Mouse (Mus musculus) heart, embryonic 12.5 days (tissue): ENCODE data around the gene Fam172a. TPM values are rescaled to one million over a fixed set of nuclear protein-coding genes. Genes with fewer than 3 reads are reported as not detected.
A peak's percentile ranks its signal among the peaks of the same experiment; 100 is the strongest.

Experiments
- ATAC-seq: fragments of 200-750 bp; cut with Nextera tagmentation; 2 replicates; pipeline ENCODE4 v1.8.0; 2017; ENCODE audit warnings: moderate TSS enrichment, moderate library complexity; ENCODE audit not compliant: insufficient number of reproducible peaks, low FRiP score
- H3K27ac ChIP-seq: fragments of 300-500 bp; sonication (generic); 2 replicates; pipeline ENCODE4 v1.5.1; 2016; ENCODE audit warnings: mild to moderate bottlenecking, moderate library complexity; ENCODE audit not compliant: poor library complexity, severe bottlenecking
- H3K27me3 ChIP-seq: fragments of 300-500 bp; sonication (generic); replicated peaks from 2 replicates; pipeline ENCODE4 v1.6.1; 2016; ENCODE audit warnings: mild to moderate bottlenecking, moderate library complexity
- H3K36me3 ChIP-seq: fragments of 300-500 bp; sonication (generic); 2 replicates; pipeline ENCODE4 v1.6.1; 2016; ENCODE audit warnings: mild to moderate bottlenecking, moderate library complexity
- H3K4me1 ChIP-seq: fragments of 300-500 bp; sonication (generic); replicated peaks from 2 replicates; pipeline ENCODE4 v1.6.1; 2016; ENCODE audit warnings: mild to moderate bottlenecking
- H3K4me2 ChIP-seq: fragments of 300-500 bp; sonication (generic); 2 replicates; pipeline ENCODE4 v1.6.1; 2016; ENCODE audit warnings: mild to moderate bottlenecking, moderate library complexity
- H3K4me3 ChIP-seq: fragments of 300-500 bp; sonication (generic); 2 replicates; pipeline ENCODE4 v1.5.1; 2016; ENCODE audit warnings: mild to moderate bottlenecking
- H3K9ac ChIP-seq: fragments of 300-500 bp; sonication (generic); 2 replicates; pipeline ENCODE4 v1.6.1; 2016; ENCODE audit warnings: mild to moderate bottlenecking, moderate library complexity
- H3K9me3 ChIP-seq: fragments of 300-500 bp; sonication (generic); replicated peaks from 2 replicates; pipeline ENCODE4 v1.6.1; 2016; ENCODE audit warnings: mild to moderate bottlenecking, moderate library complexity
- WGBS: fragments of 180-500 bp; shearing (Covaris S2); methylation state at CpG from one replicate; pipeline ENCODE4 v1.1.7; 2016; 5-methylcytosine and 5-hydroxymethylcytosine counted together
- polyA plus RNA-seq: library from polyadenylated mRNA; unstranded; fragments of >200 nt; fragmentation: Nextera tagmentation; extraction: Ambion mirVana; gene quantifications from 2 replicates; pipeline ENCODE4 v1.2.1, GENCODE M21; 2016

Fam172a gene
- polyA plus RNA-seq, 1 experiment from 2014 or later = 22.5 TPM

DNA sequence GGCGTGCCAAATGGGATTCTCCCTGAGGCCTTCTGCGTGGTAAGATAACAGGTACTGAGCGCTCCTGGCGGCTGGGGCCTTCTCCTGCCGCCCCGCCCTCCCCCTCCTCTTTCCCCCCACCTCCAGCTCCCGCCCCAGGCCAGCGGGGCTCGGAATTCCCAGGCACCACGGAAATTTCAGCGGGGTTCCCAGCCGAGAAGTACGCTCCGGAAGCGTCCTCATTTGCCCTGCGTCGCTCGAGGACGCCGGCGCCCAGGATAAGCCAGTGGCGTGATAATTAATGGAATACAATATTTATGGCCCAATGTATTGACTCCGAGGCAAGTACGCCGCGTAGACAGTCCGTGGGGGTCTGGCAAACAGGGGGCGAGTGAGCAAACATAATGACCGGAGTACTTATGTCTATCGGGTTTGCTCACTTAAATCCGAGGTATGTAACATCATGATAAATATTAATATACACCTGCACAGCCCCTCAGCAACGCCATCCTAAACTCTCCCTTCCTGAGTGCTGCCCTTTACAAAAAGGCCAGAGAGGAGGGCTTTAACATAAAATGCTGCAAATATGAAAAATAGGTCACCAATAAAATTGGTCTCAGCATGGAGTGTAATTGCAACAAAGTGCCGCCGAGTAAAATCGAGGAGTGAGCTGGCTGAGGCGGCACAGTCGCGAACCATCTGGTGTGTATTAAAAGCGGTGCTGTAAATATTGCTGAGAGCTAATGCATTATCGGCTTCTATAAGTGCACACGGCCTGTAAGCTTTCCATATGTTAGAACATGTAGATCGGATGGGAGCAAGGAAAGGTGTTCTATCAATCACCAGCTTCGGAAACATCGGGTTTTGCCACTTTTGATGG lies 479.5 kb downstream of the Fam172a start:
- H3K4me3 ChIP-seq = peak overlapping the region; percentile 26
- no peaks in the 10 kb centered on the region for H3K9me3 ChIP-seq
- H3K9ac ChIP-seq = no peak overlapping the region
- H3K27ac ChIP-seq = no peak overlapping the region
- peak overlapping the region; percentile 49 for H3K4me2 ChIP-seq
- under 1% methylated on average over 44 of the region's 44 CpGs for WGBS
- ATAC-seq = no peak
- H3K27me3 ChIP-seq = peaks cover 84% of the 10 kb centered on the region
- peaks cover 12% of the 10 kb centered on the region for H3K4me1 ChIP-seq
- no peaks in the 10 kb centered on the region for H3K36me3 ChIP-seq

DNA sequence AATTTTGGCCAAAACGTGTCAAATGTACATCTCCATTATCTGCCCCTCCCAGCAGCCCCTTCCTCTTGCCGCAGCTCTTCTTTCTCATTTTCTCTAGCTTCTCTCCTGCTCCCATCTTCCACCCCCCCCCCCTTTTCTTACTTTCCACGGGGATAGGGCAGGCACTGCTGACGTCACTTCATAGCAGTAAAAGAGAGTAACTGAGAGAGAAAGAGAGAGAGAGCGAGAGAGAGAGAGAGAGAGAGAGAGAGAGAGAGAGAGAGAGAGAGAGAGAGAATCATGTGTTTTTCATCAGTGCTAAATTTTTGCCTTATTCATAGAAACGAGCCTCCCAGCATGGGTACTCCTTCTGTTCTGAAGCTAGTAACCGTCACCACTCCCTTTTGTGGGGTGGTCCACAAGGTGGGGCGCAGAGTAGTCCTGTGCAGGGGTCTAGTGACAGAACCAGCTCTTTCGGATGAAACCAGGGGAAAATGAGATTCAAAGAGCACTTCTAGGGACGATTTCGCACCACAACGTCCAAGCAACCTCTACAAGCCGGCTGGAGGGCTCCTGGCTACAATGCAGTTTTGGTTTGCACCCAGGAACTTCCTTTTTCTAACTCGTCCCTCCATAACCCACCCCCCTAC lies 480.2 kb downstream of the Fam172a start:
- Histone ChIP-seq H3K4me3 (no peak overlapping the region), H3K4me2 (peak overlapping the region; percentile 49; the same call in 1 of the 2 replicates), H3K9me3 (no peaks in the 10 kb centered on the region), H3K36me3 (no peaks in the 10 kb centered on the region), H3K4me1 (peaks cover 12% of the 10 kb centered on the region), H3K27me3 (peaks cover 85% of the 10 kb centered on the region), H3K9ac (no peak overlapping the region), H3K27ac (no peak overlapping the region)
- ATAC-seq = no peak
- WGBS = 3% methylated on average over 14 of the region's 14 CpGs

DNA sequence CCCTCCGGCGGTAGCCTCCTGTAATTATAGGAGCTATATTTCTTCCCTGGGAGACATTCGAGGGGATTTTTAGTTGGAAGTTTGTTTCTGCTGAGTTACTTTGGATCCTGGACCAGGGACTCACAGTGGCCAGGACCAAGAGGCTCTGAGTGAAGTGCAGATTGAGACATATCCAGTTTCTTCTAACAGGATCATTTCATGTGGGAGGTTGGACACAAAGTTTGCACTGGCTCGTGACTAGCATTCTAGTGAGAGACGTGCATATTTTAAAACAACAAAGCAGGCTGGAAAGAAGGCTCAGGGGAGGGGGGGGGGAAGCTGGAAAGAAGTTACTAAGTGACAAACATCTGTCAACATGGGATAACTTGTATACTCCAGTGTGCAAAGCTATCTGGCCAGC lies 481.2 kb downstream of the Fam172a start:
- Histone ChIP-seq H3K4me2 (no peak overlapping the region), H3K9me3 (no peaks in the 10 kb centered on the region), H3K27me3 (peaks cover 88% of the 10 kb centered on the region), H3K4me3 (no peak overlapping the region), H3K9ac (no peak overlapping the region), H3K4me1 (peaks cover 12% of the 10 kb centered on the region), H3K27ac (no peak overlapping the region), H3K36me3 (no peaks in the 10 kb centered on the region)
- ATAC-seq = no peak
- WGBS = 13% methylated on average over 5 of the region's 5 CpGs

DNA sequence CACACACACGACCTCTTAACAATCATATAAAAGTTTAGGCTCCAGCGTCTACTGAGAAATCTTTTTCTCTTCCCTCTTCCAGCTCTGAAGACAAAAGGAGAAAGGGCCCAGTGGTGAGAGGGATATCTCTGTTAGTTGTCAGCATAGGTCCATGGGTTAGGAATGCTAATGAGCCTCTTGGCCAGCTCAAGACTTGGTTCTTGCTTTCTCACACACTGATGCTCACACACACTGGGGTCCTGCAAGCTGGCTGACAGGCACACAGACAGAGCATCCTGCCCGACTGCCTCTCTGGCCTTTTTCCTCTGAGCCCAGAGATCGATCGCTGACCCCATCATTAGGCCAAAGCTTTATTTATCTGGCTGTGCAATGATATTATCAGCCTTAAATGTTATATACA lies 482.2 kb downstream of the Fam172a start:
- no peak for ATAC-seq
- no peak overlapping the region for H3K9ac ChIP-seq
- H3K27ac ChIP-seq = no peak overlapping the region
- H3K27me3 ChIP-seq = peaks cover 89% of the 10 kb centered on the region
- no peaks in the 10 kb centered on the region for H3K36me3 ChIP-seq
- 9% methylated on average over 5 of the region's 5 CpGs for WGBS
- H3K4me2 ChIP-seq = no peak overlapping the region
- H3K9me3 ChIP-seq = no peaks in the 10 kb centered on the region
- H3K4me3 ChIP-seq = no peak overlapping the region
- H3K4me1 ChIP-seq = peaks cover 12% of the 10 kb centered on the region

DNA sequence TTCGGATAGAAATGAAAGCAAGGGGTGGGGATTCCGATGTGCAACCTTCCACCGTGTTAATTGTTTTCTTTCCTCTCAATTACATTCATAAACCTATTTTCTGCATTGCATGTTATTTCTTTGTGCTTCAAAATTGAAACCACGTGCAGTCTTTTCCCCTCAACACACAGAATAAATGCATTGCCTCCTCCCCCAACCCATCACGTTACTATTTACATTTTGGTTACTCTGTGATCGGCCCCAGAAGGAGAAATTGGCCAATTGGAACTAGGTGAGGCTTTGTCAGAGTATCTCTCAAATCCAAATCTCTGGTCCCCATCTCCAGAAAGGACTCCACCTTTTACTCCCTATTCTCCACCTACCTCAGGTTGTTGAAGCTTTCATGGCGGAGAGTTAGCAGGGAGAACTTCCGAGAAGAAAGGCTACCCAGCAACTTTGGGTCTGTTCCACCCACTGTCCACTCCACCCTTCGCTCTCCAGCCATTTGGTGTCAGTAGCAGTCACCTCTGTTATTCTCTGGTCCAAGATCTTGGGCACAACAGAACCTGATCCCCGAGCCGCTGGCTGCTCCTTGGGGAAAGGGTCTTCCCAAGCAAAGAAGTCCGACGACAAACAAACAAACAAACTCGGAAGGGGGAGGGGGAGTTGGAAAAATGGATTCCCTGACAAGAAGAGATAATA lies 483.1 kb downstream of the Fam172a start:
- H3K27ac ChIP-seq = no peak overlapping the region
- H3K9me3 ChIP-seq = no peaks in the 10 kb centered on the region
- H3K9ac ChIP-seq = no peak overlapping the region
- peaks cover 5% of the 10 kb centered on the region; the same call in 1 of the 2 replicates for H3K4me1 ChIP-seq
- peaks cover 86% of the 10 kb centered on the region for H3K27me3 ChIP-seq
- no peak for ATAC-seq
- no peak overlapping the region for H3K4me3 ChIP-seq
- 7% methylated on average over 14 of the region's 14 CpGs for WGBS
- no peaks in the 10 kb centered on the region for H3K36me3 ChIP-seq
- no peak overlapping the region for H3K4me2 ChIP-seq

DNA sequence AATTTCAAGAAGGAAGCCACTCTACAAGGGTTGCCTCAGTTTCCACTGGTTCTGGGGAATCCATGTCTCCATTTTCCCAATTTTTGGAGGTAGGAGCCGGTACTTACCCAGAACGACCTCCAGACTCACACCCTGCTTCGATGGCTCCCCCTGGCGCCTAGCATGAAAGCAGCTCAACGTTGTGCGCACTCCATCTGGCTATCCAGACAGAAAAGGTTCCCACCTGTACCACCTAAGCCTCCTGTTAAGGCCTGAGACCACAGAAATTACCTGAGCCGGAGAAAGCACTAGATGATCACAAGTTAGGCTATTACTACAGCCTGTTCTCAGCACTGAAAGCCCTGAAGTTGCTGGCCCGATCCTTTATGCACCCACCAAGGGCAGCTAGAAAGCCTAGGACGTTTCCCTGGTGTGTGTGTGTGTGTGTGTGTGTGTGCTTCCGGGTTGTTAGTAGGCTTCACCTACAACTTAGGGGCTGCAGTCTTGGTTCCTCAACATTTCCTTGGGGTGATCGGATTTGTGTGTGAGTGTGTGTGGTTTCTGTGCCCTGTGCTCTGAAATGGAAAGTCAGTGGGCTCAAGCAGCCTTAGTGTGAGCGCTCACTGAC lies 484.6 kb downstream of the Fam172a start:
- H3K36me3 ChIP-seq = no peaks in the 10 kb centered on the region
- no peaks in the 10 kb centered on the region for H3K4me1 ChIP-seq
- H3K4me2 ChIP-seq = no peak overlapping the region
- no peak for ATAC-seq
- WGBS = 16% methylated on average over 12 of the region's 12 CpGs
- no peak overlapping the region for H3K4me3 ChIP-seq
- H3K27me3 ChIP-seq = peaks cover 93% of the 10 kb centered on the region
- H3K9me3 ChIP-seq = no peaks in the 10 kb centered on the region
- no peak overlapping the region for H3K27ac ChIP-seq
- no peak overlapping the region for H3K9ac ChIP-seq

DNA sequence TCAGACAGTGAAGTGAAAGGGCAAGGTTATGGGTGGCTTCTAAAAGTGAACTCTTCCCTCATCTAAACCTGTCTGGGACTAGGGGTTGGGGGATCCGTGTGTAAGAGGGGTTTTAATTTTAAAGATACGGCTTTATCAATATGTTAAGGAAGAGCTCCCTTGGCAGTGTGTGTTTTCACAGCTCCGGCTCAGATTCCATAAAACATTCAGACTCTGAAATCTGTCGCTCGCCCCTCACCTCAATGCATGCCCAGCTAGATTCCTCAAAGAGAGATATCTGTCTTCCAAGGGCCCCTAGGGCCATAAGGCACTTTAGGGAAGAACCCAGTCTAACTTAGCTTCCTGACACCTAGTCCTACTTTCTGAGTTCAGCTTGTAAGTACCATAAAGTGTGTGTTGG lies 486.0 kb downstream of the Fam172a start:
- Histone ChIP-seq H3K4me1 (no peaks in the 10 kb centered on the region), H3K27me3 (peaks cover 86% of the 10 kb centered on the region), H3K4me2 (no peak overlapping the region), H3K4me3 (no peak overlapping the region), H3K36me3 (no peaks in the 10 kb centered on the region), H3K27ac (no peak overlapping the region), H3K9ac (no peak overlapping the region), H3K9me3 (no peaks in the 10 kb centered on the region)
- no peak for ATAC-seq
- 39% methylated on average over 5 of the region's 5 CpGs for WGBS

DNA sequence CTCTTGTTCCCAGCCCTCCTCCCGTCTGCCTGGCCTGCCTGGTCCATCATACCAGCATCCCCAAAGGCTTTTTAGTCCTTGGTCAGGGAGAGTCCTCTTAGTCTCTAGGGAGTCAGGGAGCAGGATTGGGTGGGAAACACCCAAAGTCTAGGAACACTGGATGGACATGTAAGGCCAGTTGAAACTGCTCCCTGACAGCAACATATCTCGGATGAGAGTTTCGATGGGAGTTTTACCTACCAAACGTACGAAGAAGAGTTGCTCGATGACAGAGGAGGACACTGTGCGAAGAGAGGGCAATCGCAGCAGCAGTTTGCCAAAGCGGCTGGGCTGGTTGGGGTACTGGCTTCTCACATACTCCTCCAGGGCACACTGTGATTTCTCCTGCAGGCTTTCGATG lies 487.8 kb downstream of the Fam172a start:
- no peak overlapping the region for H3K4me2 ChIP-seq
- H3K4me1 ChIP-seq = peaks cover under 1% of the 10 kb centered on the region
- H3K4me3 ChIP-seq = no peak overlapping the region
- H3K9me3 ChIP-seq = no peaks in the 10 kb centered on the region
- no peak overlapping the region for H3K9ac ChIP-seq
- no peak overlapping the region for H3K27ac ChIP-seq
- H3K36me3 ChIP-seq = no peaks in the 10 kb centered on the region
- peaks cover 85% of the 10 kb centered on the region for H3K27me3 ChIP-seq
- ATAC-seq = no peak
- 30% methylated on average over 10 of the region's 10 CpGs for WGBS

DNA sequence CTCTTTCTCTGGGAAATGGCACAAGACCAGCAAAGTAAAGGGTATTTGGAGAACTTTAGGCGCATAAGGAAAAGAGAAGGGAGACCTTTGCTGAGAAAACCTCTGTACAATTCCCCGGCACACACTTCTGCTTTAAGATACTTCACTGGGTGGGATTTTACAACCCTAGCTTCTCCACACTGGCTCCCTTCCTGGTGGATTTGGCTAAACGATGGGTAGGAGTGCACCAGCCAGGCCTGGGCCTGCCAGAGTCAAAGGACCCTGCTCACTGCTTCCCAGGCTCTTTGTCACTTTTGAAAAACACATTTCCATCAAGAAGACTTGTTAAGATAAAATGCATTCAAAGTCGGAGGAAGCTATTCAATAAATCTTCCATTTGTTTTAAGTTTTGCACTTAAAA lies 491.4 kb downstream of the Fam172a start:
- Histone ChIP-seq H3K9me3 (no peaks in the 10 kb centered on the region), H3K9ac (no peak overlapping the region), H3K4me1 (peaks cover 13% of the 10 kb centered on the region), H3K27me3 (peaks cover 64% of the 10 kb centered on the region), H3K4me3 (no peak overlapping the region), H3K36me3 (no peaks in the 10 kb centered on the region), H3K4me2 (peak overlapping the region; percentile 17), H3K27ac (no peak overlapping the region)
- ATAC-seq = no peak
- 40% methylated on average over 4 of the region's 4 CpGs for WGBS

DNA sequence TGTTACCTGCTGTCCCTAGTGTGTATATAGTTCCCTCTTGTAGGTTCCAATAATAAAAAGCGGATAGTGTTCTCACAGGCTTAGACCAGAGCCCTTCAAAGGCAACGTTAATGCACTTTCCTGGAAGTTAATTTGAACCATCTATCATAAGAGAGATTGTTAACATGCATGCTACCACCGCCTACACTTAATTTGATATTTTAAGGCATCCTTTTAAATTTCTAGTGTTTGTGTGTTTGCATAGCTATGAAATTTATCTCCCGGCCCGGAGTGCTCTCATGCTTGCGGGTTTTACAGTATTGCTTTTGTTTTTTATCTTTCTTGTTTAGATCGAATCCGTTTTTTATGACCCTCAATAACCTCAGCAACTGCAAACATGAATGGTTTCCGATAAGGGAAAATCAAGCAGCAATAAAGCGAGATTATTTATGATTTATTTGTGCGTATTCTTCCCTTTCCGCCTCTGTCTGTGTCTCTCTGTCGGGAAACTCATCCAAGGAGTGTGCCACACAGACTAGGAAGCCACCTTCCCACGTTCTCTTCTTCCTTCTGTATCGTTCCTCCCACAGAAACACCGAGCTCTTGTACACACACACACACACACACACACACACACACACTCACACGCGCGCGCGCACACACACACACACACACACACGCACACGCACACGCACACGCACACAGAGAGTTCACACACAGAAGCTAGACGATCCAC lies 492.5 kb downstream of the Fam172a start:
- no peak for ATAC-seq
- Histone ChIP-seq H3K4me1 (peaks cover 13% of the 10 kb centered on the region), H3K9ac (peak overlapping the region; percentile 63), H3K4me2 (peak overlapping the region; percentile 87), H3K36me3 (no peaks in the 10 kb centered on the region), H3K4me3 (peak overlapping the region; percentile 58), H3K27me3 (peaks cover 58% of the 10 kb centered on the region), H3K9me3 (no peaks in the 10 kb centered on the region), H3K27ac (no peak overlapping the region)
- WGBS = 24% methylated on average over 19 of the region's 26 CpGs
